Mouse (Mus musculus): ENCODE measurements around the gene Slc4a8. TPM values are rescaled to one million over a fixed set of nuclear protein-coding genes. Genes with fewer than 3 reads are reported as not detected.

The Slc4a8 gene
- total RNA-seq (2022), result 1 to 10 TPM; 1.9 to 4.3 (median 2.8) TPM

GRCm38 (mm10) chr15:100761419-100762185 lies at the start of gene Slc4a8:
TSS of gene Slc4a8 (plus strand) at chr15:100761747.
- peak; percentile 83 for DNase-seq (ENCODE audit: low spot score)

GRCm38 (mm10) chr15:100714470-100714869 lies 47.1 kb upstream of the Slc4a8 start:
- DNase-seq (ENCODE audit: low spot score), result no peak

GRCm38 (mm10) chr15:100715399-100715993 lies 46.1 kb upstream of the Slc4a8 start:
- DNase-seq (ENCODE audit: low spot score), result no peak

GRCm38 (mm10) chr15:100717933-100718332 lies 43.6 kb upstream of the Slc4a8 start:
- no peak for DNase-seq (ENCODE audit: low spot score)

DNA sequence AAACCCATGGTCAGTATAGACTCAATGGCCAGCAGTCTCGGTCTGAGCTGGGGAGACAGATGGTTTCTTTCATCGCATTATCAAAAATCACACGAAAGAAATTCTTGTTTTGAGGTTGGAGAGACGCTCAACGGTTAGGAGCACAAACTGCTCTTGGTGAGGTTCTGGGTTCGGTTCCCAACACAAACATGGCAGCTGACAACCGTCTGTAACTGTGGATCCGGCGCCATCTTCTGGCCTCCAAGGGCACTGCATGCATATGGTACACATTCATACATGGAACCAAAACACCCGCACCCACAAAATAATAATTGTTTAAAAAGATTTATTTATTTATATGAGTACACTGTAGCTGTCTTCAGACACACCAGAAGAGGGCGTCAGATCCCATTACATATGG lies 43.0 kb upstream of the Slc4a8 start:
- no peak for DNase-seq (ENCODE audit: low spot score)

GRCm38 (mm10) chr15:100719217-100719616 lies 42.3 kb upstream of the Slc4a8 start:
- no peak for DNase-seq (ENCODE audit: low spot score)

- DNase-seq (ENCODE audit: low spot score), result no peak
Measured at GRCm38 (mm10) chr15:100720066-100720465, 41.5 kb upstream of the Slc4a8 start.

DNA sequence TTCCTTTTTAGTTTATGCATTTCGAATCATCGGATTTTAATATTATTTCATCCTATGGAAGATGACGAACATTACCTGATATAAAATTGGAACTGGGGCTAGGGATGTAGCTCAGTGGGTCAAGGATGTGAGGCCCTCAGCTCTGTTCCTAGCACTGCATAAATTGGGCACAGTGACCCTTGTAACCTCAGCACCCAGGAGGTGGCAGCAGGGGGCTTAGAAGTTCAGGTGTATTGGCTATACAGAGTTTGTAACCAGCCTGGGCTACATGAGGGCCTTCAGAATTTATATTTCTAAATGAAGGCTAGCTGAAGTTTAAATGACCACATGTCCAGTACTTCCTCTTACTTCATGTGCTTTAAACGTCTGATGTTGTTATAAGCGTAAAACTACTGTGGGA lies 40.1 kb upstream of the Slc4a8 start:
- DNase-seq (ENCODE audit: low spot score), result no peak

DNA sequence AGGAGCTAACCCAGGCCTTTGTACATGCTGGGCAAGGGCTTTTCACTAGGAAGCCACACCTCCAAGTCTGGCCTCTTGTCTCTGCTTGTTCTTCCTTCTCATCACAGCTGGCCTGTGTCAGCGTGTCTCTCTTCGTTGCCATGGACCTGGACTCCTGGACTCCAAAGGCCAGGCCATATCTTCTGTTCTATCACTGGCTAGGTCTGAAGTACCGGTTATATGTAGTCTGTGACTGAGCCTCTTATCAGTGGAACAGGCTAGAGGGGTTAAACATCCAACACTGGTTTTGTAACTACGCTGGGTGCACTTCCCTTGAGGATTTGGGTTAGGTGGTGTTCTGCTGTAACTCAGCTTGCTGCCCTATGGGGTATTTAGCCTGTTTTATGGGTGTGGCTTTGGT lies 39.5 kb upstream of the Slc4a8 start:
- no peak for DNase-seq (ENCODE audit: low spot score)

GRCm38 (mm10) chr15:100722564-100722963 lies 39.0 kb upstream of the Slc4a8 start:
- no peak for DNase-seq (ENCODE audit: low spot score)

DNA sequence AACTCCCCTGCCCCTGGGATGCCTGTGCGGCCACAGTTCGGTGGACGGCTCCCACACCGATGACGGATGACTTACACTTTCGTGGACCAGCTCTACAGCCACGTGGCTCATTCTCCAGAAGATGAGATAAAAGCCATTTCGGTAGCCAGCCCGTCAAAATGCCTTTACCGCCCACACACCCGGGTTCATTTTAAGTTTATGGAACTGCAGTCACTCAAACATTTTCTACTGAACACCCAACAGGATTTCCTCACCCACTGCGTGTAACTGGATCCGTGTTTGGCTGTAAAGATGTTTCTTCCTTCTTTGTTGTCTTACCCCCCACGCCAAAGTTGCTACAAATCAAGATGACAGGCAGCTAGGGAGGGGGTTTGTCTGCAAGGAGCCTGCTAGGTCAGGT lies 38.0 kb upstream of the Slc4a8 start:
- no peak for DNase-seq (ENCODE audit: low spot score)

- DNase-seq (ENCODE audit: low spot score), result no peak
Measured at GRCm38 (mm10) chr15:100726721-100727120, 34.8 kb upstream of the Slc4a8 start.

DNA sequence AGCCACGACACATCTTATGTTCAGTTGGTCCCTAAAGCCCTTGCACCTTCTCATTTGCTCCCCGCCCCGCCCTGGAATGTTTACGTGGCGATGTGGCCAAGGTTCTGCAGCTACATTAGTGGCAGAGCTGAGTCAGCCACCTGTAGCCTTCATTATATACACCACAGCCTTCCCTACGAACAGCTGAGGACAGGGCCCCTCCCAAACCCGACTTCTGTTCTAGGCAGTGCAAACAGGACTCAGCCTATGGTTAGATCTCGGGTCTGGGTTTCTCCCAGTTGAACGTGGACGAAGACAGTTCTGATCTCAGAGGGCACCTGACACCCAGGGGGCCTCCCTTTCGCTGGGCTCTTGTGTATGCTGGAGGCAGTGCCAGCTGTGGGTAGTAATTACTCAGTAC lies 33.7 kb upstream of the Slc4a8 start:
- no peak for DNase-seq (ENCODE audit: low spot score)

DNA sequence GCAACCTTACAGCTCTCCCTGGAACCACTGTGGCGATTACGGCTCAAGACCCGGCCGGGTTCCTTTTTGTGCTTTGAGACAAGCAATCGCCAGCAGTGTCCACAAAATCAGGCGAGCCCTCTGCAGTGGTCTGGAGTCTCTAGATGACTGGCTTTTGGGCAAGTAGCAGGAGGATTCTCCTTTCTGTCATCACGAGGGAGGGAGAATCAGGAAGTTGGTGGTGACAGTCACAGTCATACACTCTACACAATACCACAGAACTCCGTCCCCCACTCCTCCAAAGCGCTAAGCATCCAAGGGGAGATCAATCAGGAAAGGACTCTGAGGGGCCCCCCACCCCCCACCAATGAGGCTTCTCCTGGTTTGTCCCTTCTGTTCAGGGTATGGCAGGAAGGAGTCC lies 33.0 kb upstream of the Slc4a8 start:
- no peak for DNase-seq (ENCODE audit: low spot score)

- no peak for DNase-seq (ENCODE audit: low spot score)
Measured at GRCm38 (mm10) chr15:100729281-100729985, 32.1 kb upstream of the Slc4a8 start, which contains the start of gene Galnt6. TSS of gene Galnt6 (minus strand) at chr15:100729376.

DNA sequence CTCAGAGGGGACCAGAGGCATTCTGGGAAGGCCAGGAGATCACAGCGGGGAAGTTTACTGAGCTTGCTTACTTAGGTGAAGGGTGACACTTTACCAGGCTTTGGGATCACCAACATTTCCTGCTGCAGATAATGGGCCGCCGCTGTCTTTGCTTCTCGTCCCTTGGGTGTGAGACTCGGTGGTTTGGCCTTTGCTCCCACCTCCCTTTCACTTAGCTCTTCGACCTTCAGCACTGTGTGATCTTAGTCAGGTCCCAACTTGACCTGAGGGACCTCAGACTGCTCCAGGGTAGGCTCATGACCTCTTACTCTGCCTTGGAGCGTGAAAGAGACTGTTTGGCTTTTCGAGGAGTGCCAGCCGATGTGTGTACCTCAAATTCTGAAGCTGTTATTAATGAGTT lies 30.5 kb upstream of the Slc4a8 start:
- DNase-seq (ENCODE audit: low spot score), result no peak

DNA sequence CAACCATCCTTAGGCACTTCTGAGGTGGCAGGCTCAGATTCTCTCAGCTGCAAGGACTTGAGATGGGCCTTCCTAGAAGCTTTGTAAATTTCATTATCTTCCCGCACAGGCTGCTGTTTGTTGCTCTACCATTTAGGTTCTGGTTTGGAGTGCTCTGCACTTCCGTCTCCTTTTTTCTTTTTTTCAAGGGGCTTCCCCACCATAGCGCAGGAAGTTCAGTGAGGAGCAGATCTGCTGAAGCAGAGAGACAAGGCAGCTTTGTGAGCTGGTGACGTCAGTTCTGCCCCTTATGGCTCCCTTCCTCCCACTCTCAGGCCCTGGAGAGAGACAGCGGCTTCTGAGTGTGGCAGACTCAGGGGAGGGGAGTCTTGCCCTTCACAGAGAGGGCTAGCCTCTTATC lies 29.0 kb upstream of the Slc4a8 start:
- DNase-seq (ENCODE audit: low spot score), result no peak

DNA sequence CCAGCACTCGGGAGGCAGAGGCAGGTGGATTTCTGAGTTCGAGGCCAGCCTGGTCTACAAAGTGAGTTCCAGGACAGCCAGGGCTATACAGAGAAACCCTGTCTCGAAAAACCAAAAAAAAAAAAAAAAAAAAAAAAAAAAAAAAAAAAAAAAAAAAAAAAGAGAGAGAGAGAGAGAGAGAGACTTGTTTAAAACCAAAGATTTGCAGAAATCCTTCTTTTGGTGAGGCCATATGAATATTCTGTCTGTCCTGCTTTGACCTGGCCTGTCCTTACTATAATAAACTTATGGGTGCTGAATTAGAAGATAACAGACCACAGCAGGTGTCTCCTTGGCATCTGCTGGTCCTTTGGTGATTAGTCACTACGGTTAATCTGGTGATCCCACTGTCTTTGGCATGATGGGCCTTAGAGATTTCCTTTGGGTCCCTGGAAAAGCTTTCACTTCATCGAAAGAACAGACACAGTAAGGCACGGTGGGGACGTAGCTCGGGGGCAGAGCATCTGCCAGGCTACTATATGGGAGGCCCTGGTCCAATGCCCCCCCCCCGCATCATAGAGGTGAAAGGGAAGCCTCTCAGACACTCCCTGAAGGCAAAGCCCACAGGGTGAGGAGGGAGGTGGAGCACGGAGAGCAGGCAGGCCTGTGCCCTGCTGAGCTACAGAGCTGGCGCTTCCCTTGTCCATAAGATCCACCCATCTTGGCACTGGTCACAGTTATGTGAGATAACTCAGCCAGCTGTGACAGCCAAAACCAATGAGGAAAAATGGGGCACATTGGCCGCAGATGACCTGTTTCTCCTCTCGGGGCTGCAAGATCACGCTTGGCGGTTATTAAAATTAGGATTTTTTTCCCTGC lies 26.2 kb upstream of the Slc4a8 start:
- no peak for DNase-seq (ENCODE audit: low spot score)

- DNase-seq (ENCODE audit: low spot score), result no peak
Measured at GRCm38 (mm10) chr15:100735953-100736300, 25.6 kb upstream of the Slc4a8 start.

DNA sequence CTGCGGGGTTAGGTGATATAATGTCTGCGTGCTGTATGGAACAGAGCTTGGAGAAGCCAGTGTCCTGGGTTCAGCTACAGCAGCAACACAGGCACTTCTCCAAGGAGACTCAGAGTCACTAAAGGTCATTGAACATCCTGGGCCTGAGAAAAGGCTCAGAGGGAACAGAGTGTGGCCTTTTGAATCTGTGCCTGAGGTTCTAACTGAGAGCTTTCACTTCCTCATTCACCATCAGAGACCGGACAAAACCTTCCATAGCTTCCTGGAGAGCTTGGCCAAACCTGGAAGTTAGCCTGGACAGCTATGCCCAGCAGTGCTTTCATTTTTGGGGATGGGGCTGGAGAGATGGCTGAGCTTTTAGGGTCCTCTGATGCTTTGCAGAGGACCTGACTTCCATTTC lies 23.9 kb upstream of the Slc4a8 start:
- DNase-seq (ENCODE audit: low spot score), result peak; percentile 40

- no peak for DNase-seq (ENCODE audit: low spot score)
Measured at GRCm38 (mm10) chr15:100738351-100738781, 23.2 kb upstream of the Slc4a8 start.

GRCm38 (mm10) chr15:100739442-100739841 lies 22.1 kb upstream of the Slc4a8 start:
- DNase-seq (ENCODE audit: low spot score), result no peak

Measured in heart, adult 8-10 months (tissue).